Mouse (Mus musculus): ENCODE measurements around the gene Nkain4.

Nkain4 gene

DNA sequence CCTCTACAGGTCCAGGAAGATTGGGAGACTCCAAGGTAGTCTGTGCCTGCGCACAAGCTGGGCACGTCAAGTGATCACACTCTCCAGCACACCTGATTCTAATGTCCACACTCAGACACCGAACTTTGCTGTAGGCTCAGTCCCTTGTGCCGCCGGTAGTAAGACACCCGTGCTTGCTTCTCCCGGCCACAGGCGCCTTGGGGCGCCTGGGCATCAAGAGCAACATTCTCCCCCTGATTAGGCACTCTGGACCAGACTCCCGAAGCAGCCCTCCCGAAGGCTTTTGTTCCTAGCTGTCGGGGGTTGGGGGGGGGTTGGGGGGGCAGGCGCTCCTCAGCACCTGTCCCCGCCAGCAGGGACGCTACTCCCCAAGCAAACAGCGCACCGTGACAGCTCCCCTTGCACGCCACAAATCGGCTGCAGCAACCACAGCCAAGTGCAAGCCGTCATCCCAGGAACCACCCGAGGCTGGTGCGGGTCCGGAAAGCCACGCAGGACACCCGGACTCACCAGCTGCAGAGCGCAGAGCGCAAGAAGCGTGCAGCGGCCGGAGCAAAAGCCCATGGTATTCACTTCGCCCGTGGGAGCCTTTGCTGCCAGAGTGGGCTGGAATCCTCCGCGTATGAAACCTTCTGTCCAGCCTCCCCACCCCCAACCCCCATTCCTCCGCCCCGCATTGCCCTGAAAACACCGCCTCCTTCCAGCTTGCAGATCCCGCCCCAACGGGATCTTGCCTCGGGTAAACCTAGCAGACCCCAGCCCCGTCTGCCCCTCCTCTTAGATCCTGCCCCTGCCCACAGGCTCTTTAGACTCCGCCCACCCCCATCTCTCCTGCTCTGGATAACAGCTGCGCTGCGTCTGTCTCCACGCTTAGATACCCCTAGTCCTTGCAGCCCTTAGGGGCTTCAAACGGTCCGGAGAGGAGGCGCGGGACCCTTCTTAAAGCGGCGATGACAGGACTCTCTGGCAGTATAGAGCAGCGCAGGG, at the start of gene Nkain4:
TSS of gene Nkain4 (minus strand) at position 639 of the 987 bp plus-strand sequence.
- DNase-seq = peak; percentile 95

DNA sequence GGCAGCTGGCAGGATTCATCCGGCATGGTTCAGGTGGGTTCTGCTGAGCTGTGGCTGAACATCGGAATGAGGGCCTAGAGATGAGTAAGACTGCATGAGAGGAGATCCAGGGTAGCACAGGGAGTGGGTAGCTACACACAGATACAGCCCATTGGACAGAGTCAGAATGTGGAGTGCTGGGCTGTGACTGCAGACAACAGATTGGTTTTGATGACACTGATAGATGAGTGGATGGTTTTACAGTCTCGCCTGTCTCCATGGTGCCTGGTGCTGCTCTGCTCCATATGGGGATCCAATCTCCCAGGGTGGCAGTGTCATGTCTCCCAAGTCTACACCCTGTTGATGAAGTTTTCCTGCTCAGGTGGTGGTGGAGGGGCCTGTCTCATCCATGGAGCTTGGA, 42.4 kb upstream of the Nkain4 start:
- DNase-seq = no peak

DNA sequence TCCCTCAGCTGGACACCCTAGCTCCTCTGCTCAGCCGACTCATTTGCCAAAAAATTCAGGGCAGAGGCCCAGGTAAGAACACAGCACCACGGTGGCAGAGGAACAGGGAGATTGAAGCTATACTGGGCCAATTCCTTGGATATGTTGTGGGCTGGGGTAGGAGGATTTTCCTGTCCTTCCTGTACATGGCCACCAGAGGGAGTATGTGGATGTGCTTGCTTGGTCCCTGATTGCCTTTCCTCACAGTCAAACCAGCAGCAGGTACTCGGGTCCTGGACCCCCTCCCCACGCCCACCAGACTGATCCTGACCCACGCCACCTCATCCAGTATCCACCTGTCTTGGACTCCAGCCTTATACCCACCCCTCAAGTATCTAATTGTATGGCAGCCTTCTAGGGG, 41.9 kb upstream of the Nkain4 start:
- DNase-seq = peak; percentile 64

DNA sequence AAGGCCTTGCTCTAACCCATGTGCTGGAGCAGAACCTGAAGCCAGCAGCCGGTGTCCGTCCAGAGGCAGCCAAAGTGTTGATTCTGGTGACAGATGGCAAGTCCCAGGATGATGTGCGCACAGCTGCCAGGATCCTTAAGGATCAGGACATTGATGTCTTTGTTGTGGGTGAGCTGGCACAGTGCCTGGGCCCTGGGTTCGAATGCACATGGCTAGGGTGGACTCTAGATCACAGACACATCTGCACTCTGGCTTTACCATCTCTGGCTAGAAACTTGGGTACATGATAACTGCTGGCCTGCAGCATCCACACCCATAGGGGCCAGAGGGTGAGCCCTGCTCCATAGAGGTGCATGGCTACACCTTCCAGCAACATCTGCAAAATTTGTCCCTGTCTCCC, 41.0 kb upstream of the Nkain4 start:
- DNase-seq = no peak

DNA sequence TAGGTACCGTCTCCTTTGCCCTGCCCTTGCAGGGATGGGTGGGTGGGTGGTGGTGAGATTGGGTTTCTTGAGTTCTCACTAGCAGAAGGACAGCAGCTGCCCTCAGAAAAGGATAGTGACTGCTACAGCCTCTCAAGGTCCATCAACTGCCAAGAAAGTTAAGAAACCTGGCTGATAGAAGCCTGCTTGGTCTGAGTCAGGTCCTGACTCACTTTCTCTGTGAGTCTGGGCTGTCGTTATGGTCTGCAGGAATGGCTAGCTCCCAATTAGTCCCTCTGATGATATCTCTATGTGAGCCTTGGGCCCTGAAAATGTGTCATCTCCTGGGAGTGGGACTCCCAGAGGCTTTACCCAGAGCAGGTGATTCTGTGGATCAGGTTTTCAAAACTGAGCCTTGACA, 39.9 kb upstream of the Nkain4 start:
- DNase-seq = no peak

DNA sequence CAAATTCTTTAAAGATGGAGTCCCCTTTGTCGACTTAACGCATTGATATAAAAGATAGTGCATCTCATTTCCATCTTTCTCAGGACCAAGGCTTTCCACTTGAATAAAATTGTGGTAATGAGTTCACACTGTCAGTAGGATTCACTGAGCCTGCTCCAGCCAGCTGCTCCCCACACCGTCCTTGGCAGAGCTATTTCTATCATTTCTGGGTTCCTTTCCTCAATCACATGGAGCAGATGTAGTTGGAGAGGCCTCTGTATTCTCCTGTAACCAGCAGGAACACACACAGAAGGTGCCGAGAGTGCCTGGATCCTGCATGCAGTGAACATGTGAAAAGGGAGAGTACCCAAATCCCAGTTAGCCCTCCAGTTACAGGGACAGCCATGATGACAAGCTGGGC, 35.8 kb upstream of the Nkain4 start:
- DNase-seq = no peak

DNA sequence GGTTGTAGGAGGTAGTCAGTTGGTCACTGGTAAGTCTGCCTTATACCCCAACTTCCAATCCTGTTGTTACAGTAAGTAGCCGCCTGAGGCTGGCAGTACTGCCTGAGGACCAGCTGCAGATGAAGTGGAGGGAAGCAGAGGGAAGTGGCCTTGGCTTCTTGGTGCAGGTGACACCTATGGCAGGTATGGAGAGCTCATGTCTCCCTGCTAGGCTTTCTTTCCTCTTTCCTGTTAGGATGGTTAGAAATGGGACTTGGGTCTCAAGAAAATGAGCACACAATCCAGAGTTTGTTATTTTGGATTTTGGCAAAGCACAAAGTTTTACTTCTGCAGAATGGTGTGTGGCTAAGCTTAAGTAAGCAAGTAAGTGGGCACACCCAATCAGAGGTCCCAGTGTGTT, 34.4 kb upstream of the Nkain4 start:
- no peak for DNase-seq

DNA sequence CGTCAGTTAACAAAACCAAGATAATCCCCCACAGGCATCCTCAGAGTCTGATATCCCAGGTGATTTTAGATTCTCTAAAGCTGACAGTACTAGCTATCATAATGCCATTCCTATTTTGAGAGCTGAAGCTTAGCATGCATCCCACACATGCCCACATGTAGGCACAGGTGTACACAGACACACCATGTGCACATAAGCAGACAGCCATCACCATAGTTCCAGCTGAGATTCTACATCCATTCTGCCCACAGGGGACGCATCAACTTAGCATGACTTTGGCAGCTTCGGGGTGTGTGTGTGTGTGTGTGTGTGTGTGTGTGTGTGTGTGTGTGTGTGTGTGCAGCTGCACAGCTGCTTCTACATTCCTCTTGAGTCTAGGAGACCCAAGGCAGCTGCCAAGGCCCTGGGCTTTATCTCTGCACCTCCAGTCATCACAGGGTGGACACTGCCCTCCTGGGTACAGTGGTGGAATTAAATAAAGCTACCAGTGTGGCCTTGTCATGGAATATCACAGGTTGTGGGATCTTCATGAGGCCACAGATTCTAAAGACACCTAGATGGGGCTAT, 33.9 kb upstream of the Nkain4 start:
- DNase-seq = no peak

DNA sequence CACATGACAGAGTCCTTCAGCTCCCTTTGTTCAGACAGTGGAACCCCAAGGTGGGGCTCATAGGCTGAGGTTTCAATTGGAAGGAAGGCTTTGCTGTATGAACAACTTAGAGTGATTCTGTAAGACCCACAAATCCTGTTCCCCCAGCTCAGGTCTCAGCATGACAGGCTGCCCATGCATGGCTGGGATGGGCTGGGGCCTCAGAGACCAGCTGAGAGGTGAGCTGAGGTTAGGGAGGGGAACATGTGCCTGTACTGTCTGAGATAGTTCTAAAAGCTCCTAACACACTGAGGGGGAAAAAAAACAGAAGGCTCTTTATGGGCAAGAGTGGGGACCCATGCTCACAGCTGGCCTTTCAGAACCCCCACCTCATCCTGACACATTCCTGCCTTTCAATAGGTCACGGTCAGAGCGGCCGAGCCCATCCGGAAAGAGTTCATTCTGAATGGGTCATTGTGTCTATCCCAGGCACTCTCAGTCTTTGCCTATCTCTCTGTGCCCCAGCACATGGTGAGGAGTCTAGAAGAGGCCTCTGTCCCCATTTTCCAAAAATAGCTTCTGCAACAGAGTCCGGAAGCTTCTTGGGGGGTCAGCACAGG, 33.0 kb upstream of the Nkain4 start:
- peak; percentile 26 for DNase-seq

DNA sequence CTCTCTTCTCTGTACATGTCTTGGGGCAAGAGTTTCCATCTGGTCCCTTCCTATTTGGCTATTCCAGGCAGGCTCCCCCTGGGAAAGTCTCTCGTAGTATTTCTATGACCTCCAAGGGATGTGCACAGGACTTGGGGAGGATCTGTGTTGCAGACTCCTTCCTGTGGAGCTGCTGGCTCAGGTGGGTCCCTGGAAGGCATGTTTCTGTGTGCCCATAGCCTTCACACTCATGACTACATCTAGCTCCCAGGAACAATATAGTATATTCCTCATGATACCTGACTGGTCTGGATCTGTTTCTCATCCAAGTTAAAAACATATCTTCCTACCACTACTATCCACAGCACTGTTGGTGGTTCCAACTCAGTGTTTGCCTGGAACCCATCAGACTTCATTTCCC, 32.5 kb upstream of the Nkain4 start:
- no peak for DNase-seq

DNA sequence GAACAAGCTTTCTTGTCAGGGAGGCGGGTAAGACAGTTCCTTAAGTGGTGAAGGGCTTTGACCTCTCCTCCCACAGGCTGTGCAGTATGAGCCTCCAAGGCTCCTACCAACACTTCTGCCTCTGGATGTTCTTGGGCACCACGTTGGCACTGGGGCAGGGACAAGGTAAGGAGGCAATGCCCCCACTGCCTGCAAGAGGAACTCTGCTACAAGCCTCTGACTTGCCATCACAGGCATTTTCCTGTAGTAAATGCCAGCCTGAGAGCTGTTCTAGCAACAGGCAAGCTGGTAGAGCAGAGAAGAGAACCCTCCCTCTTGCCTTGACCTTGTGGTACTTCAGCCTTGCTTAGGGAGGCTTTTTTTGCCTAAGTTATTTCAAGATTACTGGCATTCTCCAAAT, 31.9 kb upstream of the Nkain4 start, which contains the start of gene Col20a1:
TSS of gene Col20a1 (plus strand) at position 87 of the 400 bp plus-strand sequence.
- DNase-seq = no peak

DNA sequence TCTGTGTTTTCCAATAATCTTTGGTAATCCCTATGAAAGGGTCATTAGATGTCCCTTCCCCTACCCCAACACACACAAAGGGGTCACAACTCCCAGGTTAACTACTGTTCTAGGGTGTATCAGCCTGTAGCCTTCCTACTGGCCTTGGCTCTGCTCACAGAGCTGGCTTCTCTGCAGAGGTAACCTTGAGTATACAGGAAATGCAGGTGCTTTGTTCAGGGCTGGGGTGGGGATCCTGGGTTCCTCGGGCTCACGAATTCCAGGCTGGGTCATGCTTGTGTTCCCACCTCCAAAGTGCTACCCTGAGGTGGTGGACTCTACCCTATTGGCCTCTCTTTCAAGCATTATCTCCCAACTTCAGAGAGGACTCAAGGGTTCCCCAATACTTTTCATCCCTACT, 31.1 kb upstream of the Nkain4 start:
- DNase-seq = no peak

DNA sequence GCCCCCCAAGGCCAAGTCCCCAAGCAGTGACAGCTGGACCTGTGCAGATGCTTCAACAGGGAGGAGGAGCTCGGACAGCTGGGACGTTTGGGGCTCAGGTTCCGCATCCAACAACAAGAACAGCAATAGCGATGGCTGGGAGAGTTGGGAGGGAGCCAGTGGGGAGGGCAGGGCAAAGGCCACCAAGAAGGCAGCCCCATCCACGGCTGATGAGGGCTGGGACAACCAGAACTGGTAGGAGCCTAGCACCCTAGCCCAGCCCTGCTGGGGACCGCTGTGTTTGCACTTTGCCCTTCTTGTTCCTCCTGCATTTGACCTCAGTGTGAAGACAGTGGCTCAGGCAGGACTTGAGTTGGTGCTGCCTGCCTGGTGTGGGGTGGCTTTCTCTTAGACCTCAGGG, 26.6 kb upstream of the Nkain4 start:
- no peak for DNase-seq

DNA sequence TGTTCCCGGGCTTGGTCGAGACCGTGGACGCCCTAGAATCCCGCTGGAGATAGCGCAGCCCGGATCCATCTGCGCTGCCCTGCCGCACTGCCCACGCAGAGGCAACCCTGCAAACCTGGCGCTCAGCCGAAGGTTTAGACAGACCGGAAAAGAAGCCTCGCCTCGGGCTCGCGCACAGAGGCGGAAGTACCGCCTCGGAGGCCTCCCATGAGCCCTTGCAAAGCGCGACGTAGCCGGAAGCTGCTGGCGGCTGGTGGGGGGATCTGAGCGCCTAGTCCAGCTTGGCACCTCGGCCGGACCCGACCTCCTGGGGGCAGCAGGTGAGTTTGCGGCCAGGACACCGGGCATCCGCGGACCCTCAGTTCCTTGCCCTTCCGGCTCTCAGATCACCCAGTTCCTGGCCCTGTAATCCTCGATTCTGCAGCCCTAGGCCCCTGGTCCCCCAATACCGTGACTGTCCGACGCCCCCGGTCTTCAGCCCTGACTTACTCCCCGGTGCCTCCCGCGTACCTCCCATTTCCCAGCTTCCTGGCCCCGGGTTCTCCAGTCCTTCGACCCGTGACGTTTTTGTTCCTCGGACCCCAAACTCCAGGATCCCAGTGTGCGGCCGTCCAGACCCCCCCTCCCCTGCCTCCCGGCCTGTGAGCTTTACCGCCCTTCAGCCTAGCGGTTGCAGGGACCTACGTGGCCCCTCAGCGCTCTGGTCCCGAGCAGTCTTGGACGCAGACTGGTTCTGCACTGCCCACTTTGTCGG, 12.7 kb upstream of the Nkain4 start, which contains the start of gene Arfgap1:
TSS of gene Arfgap1 (plus strand) at position 216 of the 754 bp plus-strand sequence.
- peak; percentile 95 for DNase-seq

DNA sequence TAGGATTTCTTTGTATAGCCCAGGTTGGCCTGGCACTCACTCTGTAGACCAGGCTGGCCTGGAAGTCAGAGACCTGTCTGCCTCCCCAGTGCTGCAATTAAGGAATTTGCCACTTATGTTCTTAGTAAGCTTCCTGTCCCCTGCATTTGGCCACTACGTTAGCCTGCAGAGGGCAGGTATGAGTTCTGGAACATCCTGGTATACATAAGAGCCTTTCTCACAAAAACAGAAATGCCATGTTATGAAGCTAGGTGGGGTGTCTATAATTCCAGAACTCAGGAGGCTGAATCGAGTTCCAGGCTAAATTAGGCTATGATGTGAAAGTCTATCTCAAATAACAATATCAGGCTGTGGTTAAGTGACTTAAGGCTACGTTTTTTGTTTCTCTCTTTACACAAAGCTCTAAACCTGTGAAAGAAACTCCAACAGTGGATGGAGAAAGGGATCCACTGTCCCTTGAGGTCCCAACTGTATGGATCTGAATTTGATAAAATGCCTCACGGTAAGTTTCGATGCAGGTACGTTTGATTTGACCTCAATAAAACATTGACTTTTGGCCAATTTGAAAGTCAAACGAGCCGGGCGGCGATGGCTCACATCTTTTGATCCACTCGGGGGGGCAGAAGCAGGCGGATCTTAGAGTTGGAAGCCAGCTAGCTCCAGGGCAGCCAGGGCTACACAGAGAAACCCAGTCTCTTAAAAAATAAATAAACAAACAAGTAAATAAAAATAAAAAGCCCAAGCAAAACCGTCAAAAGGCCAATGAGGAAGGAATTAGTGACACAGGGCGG, 11.8 kb upstream of the Nkain4 start:
- DNase-seq = peak; percentile 41

DNA sequence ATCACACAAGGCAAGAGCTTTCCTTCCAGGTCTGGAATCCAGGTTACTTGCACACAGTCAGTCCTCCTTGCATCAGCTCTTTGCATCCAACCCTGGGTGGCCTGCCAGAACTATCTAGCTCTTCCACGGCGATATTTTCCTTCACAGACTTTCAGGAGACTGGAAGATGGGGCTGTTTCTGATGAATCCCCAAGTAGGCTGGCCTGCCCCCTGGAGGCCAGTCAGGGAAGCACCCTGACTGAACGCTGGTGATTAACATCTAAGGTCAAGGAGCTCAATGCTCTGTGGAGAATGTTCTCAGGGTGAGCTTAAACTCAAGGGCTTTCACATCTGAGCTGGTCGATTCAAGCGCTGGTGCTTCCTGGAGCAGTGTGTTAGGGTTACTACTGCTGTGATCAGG, 9.5 kb upstream of the Nkain4 start:
- peak; percentile 82 for DNase-seq

DNA sequence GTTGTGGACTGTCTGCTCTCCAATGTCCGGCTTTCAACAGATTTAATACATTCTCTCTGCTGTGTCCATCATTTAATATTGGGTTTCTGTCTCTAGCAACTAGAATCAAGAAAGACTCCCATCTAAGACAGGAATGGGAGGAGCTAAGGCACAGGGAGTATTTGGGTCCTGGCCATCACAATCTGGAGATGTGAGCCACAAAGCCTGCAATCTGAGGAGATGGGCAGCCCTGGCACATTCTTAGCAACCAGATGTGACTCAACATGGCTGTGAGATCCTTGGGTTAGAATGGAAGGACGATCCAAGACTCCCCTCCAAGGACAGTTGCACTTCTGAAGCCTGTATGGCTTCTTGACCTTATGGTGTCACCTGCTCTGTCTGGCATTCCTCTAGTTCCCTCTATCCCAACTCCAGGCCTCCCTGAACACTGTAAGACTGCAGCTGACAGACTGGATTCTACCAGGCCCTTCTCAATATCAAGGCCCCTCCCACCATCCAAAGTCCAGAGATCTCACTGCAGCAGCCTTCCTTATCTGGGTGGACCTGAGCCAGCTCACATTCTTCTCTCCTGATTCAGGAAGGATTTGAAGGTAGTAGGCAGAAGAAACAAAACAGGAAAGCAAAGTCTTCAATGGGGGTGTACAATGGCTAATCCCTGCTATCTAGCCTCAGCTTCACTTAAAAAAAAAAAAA, 8.3 kb upstream of the Nkain4 start:
- DNase-seq = no peak

DNA sequence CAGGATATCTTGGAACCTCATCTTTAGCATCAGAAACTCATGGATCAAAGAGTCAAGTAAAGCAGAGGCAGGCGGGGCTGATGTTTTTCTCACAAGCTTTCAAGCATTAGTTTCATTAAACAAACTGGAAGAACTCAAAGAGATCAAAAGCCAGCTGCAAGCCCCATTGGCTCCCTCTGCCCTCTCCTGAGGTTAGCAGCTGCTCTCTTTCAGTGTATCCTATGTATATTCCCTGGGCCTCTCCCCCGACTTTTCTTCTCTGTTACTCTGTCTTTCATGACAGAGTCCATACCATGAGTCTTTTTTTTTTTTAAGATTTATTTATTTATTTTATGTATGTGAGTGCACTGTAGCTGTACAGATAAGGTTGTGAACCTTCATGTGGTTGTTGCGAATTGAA, 5.7 kb upstream of the Nkain4 start:
- DNase-seq = no peak

DNA sequence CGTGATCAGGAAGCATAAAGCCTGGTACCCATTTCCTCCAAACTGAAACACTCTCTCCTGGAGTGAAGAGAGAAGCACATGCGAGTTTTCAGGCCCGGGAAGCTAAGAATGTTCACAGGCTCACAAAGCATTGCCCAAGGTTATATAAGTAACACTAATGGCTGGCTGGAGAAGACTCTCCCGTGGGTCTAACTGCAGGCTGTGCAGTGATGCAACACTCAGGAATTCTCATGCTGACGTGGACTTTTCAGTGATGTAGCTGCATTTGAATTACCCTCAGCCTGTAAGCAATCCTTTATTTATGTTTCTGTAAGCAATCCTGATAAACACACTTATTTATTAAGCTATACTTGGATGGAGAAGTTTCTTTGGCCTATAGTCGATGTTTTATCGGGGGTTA, 5.1 kb upstream of the Nkain4 start:
- no peak for DNase-seq

DNA sequence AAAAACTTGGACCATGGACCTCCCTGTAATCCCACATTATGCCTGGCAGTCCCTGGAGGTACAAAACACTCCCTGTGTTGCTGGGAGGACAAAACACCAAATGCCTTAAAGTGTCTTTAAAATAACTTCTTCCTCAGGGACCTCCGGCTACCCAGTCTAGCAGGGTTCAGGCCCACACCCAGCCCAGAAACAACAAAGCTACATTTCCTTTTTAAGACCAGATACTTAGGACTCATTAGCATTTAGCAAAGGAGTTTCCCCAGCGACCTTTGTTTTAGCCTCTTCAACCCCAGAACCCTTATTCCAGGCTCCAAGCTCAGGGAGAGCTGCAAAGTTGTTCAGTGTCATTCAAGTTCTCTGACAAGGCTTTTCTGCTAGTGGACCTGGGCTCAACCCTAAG, 861 bp downstream of the Nkain4 start:
- no peak for DNase-seq

DNA sequence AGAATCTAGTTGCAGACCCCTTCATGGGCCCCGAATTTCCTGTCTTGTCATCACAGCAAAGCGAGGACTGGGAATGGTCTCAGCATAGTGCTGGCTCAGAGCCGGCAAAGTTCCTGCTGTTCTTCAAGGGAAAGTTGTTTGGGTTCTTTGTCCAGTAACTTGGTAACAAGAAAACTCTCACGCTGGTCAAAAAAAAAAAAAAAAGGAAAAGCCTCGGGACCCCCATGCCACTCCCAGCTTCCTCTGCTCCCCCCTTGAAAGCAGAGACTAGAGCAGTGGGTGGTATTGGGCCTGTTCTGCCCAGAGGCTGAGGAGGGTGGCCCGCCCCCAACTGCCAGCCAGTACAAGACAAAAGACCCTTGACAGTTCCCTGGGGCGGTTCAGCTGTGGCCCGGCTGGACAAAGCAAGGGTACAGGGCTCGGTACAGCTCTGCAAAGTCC, 1.7 kb downstream of the Nkain4 start:
- DNase-seq = peak; percentile 66

DNA sequence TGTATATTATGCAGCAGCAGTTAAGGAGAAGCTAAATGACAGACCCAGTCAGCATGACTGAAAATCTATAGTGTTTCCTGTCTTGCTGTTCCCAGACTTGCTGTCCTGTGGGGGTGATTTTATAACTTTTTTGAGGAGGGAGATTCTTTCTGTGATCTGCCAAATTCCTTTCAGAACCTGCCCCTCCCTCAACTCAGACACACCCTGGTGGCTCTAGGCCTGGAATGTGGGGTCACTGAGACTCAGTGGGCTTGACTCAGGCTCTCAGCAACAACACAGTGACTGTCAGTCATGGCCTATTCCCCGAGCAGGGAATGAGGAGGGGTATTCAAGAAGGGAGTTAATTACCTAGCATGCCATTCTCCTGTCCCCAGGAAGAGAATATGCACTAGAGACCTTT, 4.6 kb downstream of the Nkain4 start:
- no peak for DNase-seq

All from embryo, embryonic 11 days (tissue).